Mouse (Mus musculus): ENCODE measurements around the gene H2al1h. TPM values are rescaled to one million over a fixed set of nuclear protein-coding genes. Genes with fewer than 3 reads are reported as not detected.

Gene H2al1h
- polyA plus RNA-seq (2012; rRNA removed), result not detected in 2 replicates

DNA sequence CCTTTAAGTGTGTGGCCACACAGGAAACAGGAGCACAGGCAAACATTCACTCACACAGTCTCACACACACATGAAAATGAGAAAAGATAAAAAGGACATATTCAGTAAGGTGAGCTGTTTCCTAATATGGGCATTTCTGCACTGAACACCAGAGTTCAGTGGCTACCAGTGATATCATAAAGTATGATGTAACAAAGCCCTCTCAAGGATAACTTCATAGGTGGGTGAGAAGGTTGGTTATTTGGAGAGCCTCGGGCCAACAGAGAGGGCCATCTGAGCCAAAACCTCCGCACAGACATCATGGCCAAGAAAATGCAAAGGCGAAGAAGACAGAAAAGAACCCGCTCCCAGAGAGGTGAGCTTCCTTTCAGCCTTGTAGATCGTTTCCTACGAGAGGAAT lies at the start of gene H2al1h:
TSS of gene H2al1h (plus strand) at position 301 of the 400 bp plus-strand sequence.

DNA sequence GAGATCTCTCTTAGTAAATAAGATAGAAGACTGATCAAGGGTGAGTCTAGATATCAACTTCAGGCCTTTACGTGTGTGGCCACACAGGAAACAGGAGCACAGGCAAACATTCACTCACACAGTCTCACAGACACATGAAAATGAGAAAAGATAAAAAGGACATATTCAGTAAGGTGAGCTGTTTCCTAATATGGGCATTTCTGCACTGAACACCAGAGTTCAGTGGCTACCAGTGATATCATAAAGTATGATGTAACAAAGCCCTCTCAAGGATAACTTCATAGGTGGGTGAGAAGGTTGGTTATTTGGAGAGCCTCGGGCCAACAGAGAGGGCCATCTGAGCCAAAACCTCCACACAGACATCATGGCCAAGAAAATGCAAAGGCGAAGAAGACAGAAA lies 22.3 kb upstream of the H2al1h start, which contains the start of gene H2al1a:
TSS of gene H2al1a (plus strand) at position 301 of the 400 bp plus-strand sequence.

GRCm38 (mm10) chrX:11302132-11302531 lies 19.2 kb upstream of the H2al1h start, which contains the start of gene H2al1b:
Gene H2al1b, plus strand, starts transcription at chrX:11302432.

GRCm38 (mm10) chrX:11305355-11305754 lies 15.9 kb upstream of the H2al1h start, which contains the start of gene H2al1c:
Gene H2al1c, plus strand, starts transcription at chrX:11305655.

DNA sequence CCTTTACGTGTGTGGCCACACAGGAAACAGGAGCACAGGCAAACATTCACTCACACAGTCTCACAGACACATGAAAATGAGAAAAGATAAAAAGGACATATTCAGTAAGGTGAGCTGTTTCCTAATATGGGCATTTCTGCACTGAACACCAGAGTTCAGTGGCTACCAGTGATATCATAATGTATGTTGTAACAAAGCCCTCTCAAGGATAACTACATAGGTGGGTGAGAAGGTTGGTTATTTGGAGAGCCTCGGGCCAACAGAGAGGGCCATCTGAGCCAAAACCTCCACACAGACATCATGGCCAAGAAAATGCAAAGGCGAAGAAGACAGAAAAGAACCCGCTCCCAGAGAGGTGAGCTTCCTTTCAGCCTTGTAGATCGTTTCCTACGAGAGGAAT lies 12.8 kb upstream of the H2al1h start, which contains the start of gene H2al1d:
TSS of gene H2al1d (plus strand) at position 301 of the 400 bp plus-strand sequence.

GRCm38 (mm10) chrX:11311634-11312033 lies 9.7 kb upstream of the H2al1h start, which contains the start of gene H2al1e:
Gene H2al1e, plus strand, starts transcription at chrX:11311934.

DNA sequence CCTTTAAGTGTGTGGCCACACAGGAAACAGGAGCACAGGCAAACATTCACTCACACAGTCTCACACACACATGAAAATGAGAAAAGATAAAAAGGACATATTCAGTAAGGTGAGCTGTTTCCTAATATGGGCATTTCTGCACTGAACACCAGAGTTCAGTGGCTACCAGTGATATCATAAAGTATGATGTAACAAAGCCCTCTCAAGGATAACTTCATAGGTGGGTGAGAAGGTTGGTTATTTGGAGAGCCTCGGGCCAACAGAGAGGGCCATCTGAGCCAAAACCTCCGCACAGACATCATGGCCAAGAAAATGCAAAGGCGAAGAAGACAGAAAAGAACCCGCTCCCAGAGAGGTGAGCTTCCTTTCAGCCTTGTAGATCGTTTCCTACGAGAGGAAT lies 6.4 kb upstream of the H2al1h start, which contains the start of gene H2al1f:
TSS of gene H2al1f (plus strand) at position 301 of the 400 bp plus-strand sequence.

GRCm38 (mm10) chrX:11317956-11318355 lies 3.3 kb upstream of the H2al1h start, which contains the start of gene H2al1g:
Gene H2al1g, plus strand, starts transcription at chrX:11318256.

GRCm38 (mm10) chrX:11324359-11324758 lies 3.1 kb downstream of the H2al1h start, which contains the start of gene H2al1i:
Gene H2al1i, plus strand, starts transcription at chrX:11324659.

DNA sequence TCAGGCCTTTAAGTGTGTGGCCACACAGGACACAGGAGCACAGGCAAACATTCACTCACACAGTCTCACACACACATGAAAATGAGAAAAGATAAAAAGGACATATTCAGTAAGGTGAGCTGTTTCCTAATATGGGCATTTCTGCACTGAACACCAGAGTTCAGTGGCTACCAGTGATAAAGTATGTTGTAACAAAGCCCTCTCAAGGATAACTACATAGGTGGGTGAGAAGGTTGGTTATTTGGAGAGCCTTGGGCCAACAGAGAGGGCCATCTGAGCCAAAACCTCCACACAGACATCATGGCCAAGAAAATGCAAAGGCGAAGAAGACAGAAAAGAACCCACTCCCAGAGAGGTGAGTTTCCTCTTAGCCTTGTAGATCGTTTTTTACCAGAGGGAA lies 6.2 kb downstream of the H2al1h start, which contains the start of gene H2al1j:
TSS of gene H2al1j (plus strand) at position 301 of the 400 bp plus-strand sequence.

Other genes starting within 250 kb of the H2al1h start
- not detected in 2 replicates for gene H2al1a, start 22.2 kb upstream of the H2al1h start, polyA plus RNA-seq (2012; rRNA removed)
- not detected in 2 replicates for gene H2al1b, start 19.1 kb upstream of the H2al1h start, polyA plus RNA-seq (2012; rRNA removed)
- not detected in 2 replicates for gene H2al1c, start 15.8 kb upstream of the H2al1h start, polyA plus RNA-seq (2012; rRNA removed)
- not detected in 2 replicates for gene H2al1d, start 12.7 kb upstream of the H2al1h start, polyA plus RNA-seq (2012; rRNA removed)
- gene H2al1e, start 9.6 kb upstream of the H2al1h start, polyA plus RNA-seq (2012; rRNA removed), result not detected in 2 replicates
- gene H2al1f, start 6.3 kb upstream of the H2al1h start, polyA plus RNA-seq (2012; rRNA removed), result not detected in 2 replicates
- gene H2al1g, start 3.2 kb upstream of the H2al1h start, polyA plus RNA-seq (2012; rRNA removed), result not detected in 2 replicates
- gene H2al1i, start 3.2 kb downstream of the H2al1h start, polyA plus RNA-seq (2012; rRNA removed), result not detected in 2 replicates
- gene H2al1j, start 6.3 kb downstream of the H2al1h start, polyA plus RNA-seq (2012; rRNA removed), result not detected in 2 replicates

Measured in colon, adult 2 months (tissue).